Mouse (Mus musculus) frontal cortex, adult 2 months (tissue): ENCODE measurements around the gene Slc7a14. TPM values are rescaled to one million over a fixed set of nuclear protein-coding genes. Genes with fewer than 3 reads are reported as not detected.

Experiments used
- polyA plus RNA-seq: library from polyadenylated mRNA; depleted of rRNA; stranded (reverse); fragments of >200 nt; gene quantifications from 2 replicates; pipeline ENCODE4 v1.2.3, GENCODE M21; 2012; rRNA removed

Gene Slc7a14
- polyA plus RNA-seq, 1 experiment: 16.7 TPM

Other genes with a start within 250 kb of the Slc7a14 start
- 19.8 and 20.0 TPM in 2 replicates for gene Skil, start 215.3 kb downstream of the Slc7a14 start, polyA plus RNA-seq
- 135 and 164 TPM in 2 replicates for gene Cldn11, start 160.5 kb downstream of the Slc7a14 start, polyA plus RNA-seq